Mouse (Mus musculus): ENCODE measurements around the gene Vps18. TPM values are rescaled to one million over a fixed set of nuclear protein-coding genes. Genes with fewer than 3 reads are reported as not detected.

The Vps18 gene
- 7.7 and 8.0 TPM in 2 replicates for polyA plus RNA-seq (2015; fragmentation: Nextera tagmentation; extraction: Ambion mirVana)

GRCm38 (mm10) chr2:119288270-119288882, at the start of gene Vps18:
TSS of gene Vps18 (plus strand) at chr2:119288740.
- Histone ChIP-seq H3K27me3 (ENCODE audit: control insufficient read depth, insufficient read depth, low read length) (no peaks in the 10 kb centered on the region), H3K36me3 (ENCODE audit: control insufficient read depth, insufficient read depth, low read length) (peaks cover 4% of the 10 kb centered on the region; the same call in 1 of the 2 replicates), H3K4me3 (ENCODE audit: low read depth, low read length) (peak within 1 kb of the TSS; percentile 56), H3K9ac (ENCODE audit: low read length) (peak within 1 kb of the TSS; percentile 68), H3K9me3 (ENCODE audit: control insufficient read depth, low read length) (no peaks in the 10 kb centered on the region), H3K4me1 (replicated peaks; ENCODE audit: control insufficient read depth, insufficient read depth) (0 out of 2 replicates have a peak, but pooled peaks cover 2% of the 10 kb centered on the region), H3K27ac (replicated peaks) (peak within 1 kb of the TSS; percentile 56), H3K4me2 (replicated peaks; ENCODE audit: low read depth) (peak within 1 kb of the TSS; percentile 95)
- WGBS, result under 1% methylated on average over 31 of the region's 31 CpGs
- DNase-seq (ENCODE audit: low spot score) (peak; percentile 99), ATAC-seq (ENCODE audit: low FRiP score, low TSS enrichment) (peak; percentile 95)
- TF ChIP-seq CTCF (IDR thresholded peaks at IDR 0.05; ENCODE audit: low read depth) (peak; percentile 99), EP300 (optimal IDR thresholded peaks at IDR 0.05) (no peak)

GRCm38 (mm10) chr2:119240075-119240818, 48.3 kb upstream of the Vps18 start:
- H3K27me3 ChIP-seq (ENCODE audit: control insufficient read depth, insufficient read depth, low read length), result peaks cover 3% of the 10 kb centered on the region; the same call in 1 of the 2 replicates
- DNase-seq (ENCODE audit: low spot score), result peak; percentile 45
- ATAC-seq (ENCODE audit: low FRiP score, low TSS enrichment), result no peak

GRCm38 (mm10) chr2:119240819-119241186, 47.7 kb upstream of the Vps18 start:
- TF ChIP-seq EP300 (optimal IDR thresholded peaks at IDR 0.05), result no peak
- no peak for TF ChIP-seq CTCF (IDR thresholded peaks at IDR 0.05; ENCODE audit: low read depth)
- ATAC-seq (ENCODE audit: low FRiP score, low TSS enrichment), result no peak
- Histone ChIP-seq H3K27me3 (ENCODE audit: control insufficient read depth, insufficient read depth, low read length) (peaks cover 3% of the 10 kb centered on the region; the same call in 1 of the 2 replicates), H3K27ac (replicated peaks) (no peak overlapping the region), H3K4me3 (ENCODE audit: low read depth, low read length) (no peak overlapping the region), H3K4me2 (replicated peaks; ENCODE audit: low read depth) (no peak overlapping the region), H3K9ac (ENCODE audit: low read length) (no peak overlapping the region), H3K4me1 (replicated peaks; ENCODE audit: control insufficient read depth, insufficient read depth) (no peaks in the 10 kb centered on the region), H3K36me3 (ENCODE audit: control insufficient read depth, insufficient read depth, low read length) (no peaks in the 10 kb centered on the region), H3K9me3 (ENCODE audit: control insufficient read depth, low read length) (no peaks in the 10 kb centered on the region)
- DNase-seq (ENCODE audit: low spot score), result no peak
- 79% methylated on average over 4 of the region's 4 CpGs for WGBS

More at GRCm38 (mm10) chr2:119240075-119240818, 48.3 kb upstream of the Vps18 start:
- peak overlapping the region; percentile 69 for H3K4me2 ChIP-seq (replicated peaks; ENCODE audit: low read depth)
- H3K9ac ChIP-seq (ENCODE audit: low read length), result no peak overlapping the region
- no peaks in the 10 kb centered on the region for H3K4me1 ChIP-seq (replicated peaks; ENCODE audit: control insufficient read depth, insufficient read depth)
- H3K36me3 ChIP-seq (ENCODE audit: control insufficient read depth, insufficient read depth, low read length), result no peaks in the 10 kb centered on the region
- peak overlapping the region; percentile 40; the same call in 1 of the 2 replicates for H3K27ac ChIP-seq (replicated peaks)
- TF ChIP-seq CTCF (IDR thresholded peaks at IDR 0.05; ENCODE audit: low read depth) (no peak), EP300 (optimal IDR thresholded peaks at IDR 0.05) (no peak)
- 56% methylated on average over 4 of the region's 4 CpGs for WGBS
- 0 out of 2 replicates have a peak overlapping the region, but pooled peaks have one; percentile 6 for H3K4me3 ChIP-seq (ENCODE audit: low read depth, low read length)
- no peaks in the 10 kb centered on the region for H3K9me3 ChIP-seq (ENCODE audit: control insufficient read depth, low read length)

- DNase-seq (ENCODE audit: low spot score), result no peak
- WGBS, result 63% methylated on average over 9 of the region's 9 CpGs
These were observed 46.0 kb upstream of the Vps18 start for GRCm38 (mm10) chr2:119242548-119242947.

GRCm38 (mm10) chr2:119245246-119245645, 43.3 kb upstream of the Vps18 start:
- H3K4me2 ChIP-seq (replicated peaks; ENCODE audit: low read depth), result no peak overlapping the region
- no peaks in the 10 kb centered on the region for H3K4me1 ChIP-seq (replicated peaks; ENCODE audit: control insufficient read depth, insufficient read depth)
- no peaks in the 10 kb centered on the region for H3K36me3 ChIP-seq (ENCODE audit: control insufficient read depth, insufficient read depth, low read length)
- no peak for DNase-seq (ENCODE audit: low spot score)
- no peak overlapping the region for H3K9ac ChIP-seq (ENCODE audit: low read length)
- 74% methylated on average over 7 of the region's 7 CpGs for WGBS
- H3K27ac ChIP-seq (replicated peaks), result no peak overlapping the region
- H3K9me3 ChIP-seq (ENCODE audit: control insufficient read depth, low read length), result no peaks in the 10 kb centered on the region
- no peak overlapping the region for H3K4me3 ChIP-seq (ENCODE audit: low read depth, low read length)
- H3K27me3 ChIP-seq (ENCODE audit: control insufficient read depth, insufficient read depth, low read length), result no peaks in the 10 kb centered on the region
- TF ChIP-seq EP300 (optimal IDR thresholded peaks at IDR 0.05) (no peak), CTCF (IDR thresholded peaks at IDR 0.05; ENCODE audit: low read depth) (no peak)
- no peak for ATAC-seq (ENCODE audit: low FRiP score, low TSS enrichment)

More at GRCm38 (mm10) chr2:119242548-119242947, 46.0 kb upstream of the Vps18 start:
- Histone ChIP-seq H3K36me3 (ENCODE audit: control insufficient read depth, insufficient read depth, low read length) (no peaks in the 10 kb centered on the region), H3K4me2 (replicated peaks; ENCODE audit: low read depth) (no peak overlapping the region), H3K4me3 (ENCODE audit: low read depth, low read length) (no peak overlapping the region), H3K27ac (replicated peaks) (no peak overlapping the region), H3K9me3 (ENCODE audit: control insufficient read depth, low read length) (no peaks in the 10 kb centered on the region), H3K27me3 (ENCODE audit: control insufficient read depth, insufficient read depth, low read length) (no peaks in the 10 kb centered on the region), H3K4me1 (replicated peaks; ENCODE audit: control insufficient read depth, insufficient read depth) (no peaks in the 10 kb centered on the region), H3K9ac (ENCODE audit: low read length) (no peak overlapping the region)
- no peak for ATAC-seq (ENCODE audit: low FRiP score, low TSS enrichment)
- no peak for TF ChIP-seq EP300 (optimal IDR thresholded peaks at IDR 0.05)
- no peak for TF ChIP-seq CTCF (IDR thresholded peaks at IDR 0.05; ENCODE audit: low read depth)

GRCm38 (mm10) chr2:119247904-119248303, 40.6 kb upstream of the Vps18 start:
- no peak overlapping the region for H3K27ac ChIP-seq (replicated peaks)
- DNase-seq (ENCODE audit: low spot score), result no peak
- H3K9me3 ChIP-seq (ENCODE audit: control insufficient read depth, low read length), result no peaks in the 10 kb centered on the region
- H3K4me3 ChIP-seq (ENCODE audit: low read depth, low read length), result no peak overlapping the region
- H3K36me3 ChIP-seq (ENCODE audit: control insufficient read depth, insufficient read depth, low read length), result no peaks in the 10 kb centered on the region
- no peaks in the 10 kb centered on the region for H3K4me1 ChIP-seq (replicated peaks; ENCODE audit: control insufficient read depth, insufficient read depth)
- no peak overlapping the region for H3K9ac ChIP-seq (ENCODE audit: low read length)
- TF ChIP-seq CTCF (IDR thresholded peaks at IDR 0.05; ENCODE audit: low read depth) (no peak), EP300 (optimal IDR thresholded peaks at IDR 0.05) (no peak)
- ATAC-seq (ENCODE audit: low FRiP score, low TSS enrichment), result no peak
- no peak overlapping the region for H3K4me2 ChIP-seq (replicated peaks; ENCODE audit: low read depth)
- 85% methylated on average over 9 of the region's 9 CpGs for WGBS
- H3K27me3 ChIP-seq (ENCODE audit: control insufficient read depth, insufficient read depth, low read length), result no peaks in the 10 kb centered on the region

Data from stomach, postnatal 0 days (tissue).